Mouse (Mus musculus): ENCODE results near the gene Cdk19.

- TF ChIP-seq CTCF (IDR thresholded peaks at IDR 0.05; ENCODE audit: low read depth, low read length) (no peak), TAL1 (conservative IDR thresholded peaks at IDR 0.05; ENCODE audit: low read depth, low read length) (no peak), GATA1 (IDR thresholded peaks at IDR 0.05; ENCODE audit: borderline replicate concordance, low read length) (no peak)
These were observed 129.8 kb downstream of the Cdk19 start for GRCm38 (mm10) chr10:40469145-40469544.
